Mouse (Mus musculus): ENCODE data around the gene Vps13a.
A peak's percentile ranks its signal among the peaks of the same experiment; 100 is the strongest.
"Not testable (repeated sequence)": the region's sequence is repeated elsewhere in the genome, so short reads cannot be mapped to it uniquely, and the experiment has no call there.

Gene Vps13a

GRCm38 (mm10) chr19:16757439-16757838 lies 23.3 kb downstream of the Vps13a start:
- DNase-seq, result not testable (repeated sequence)

GRCm38 (mm10) chr19:16755854-16756253 lies 24.9 kb downstream of the Vps13a start:
- DNase-seq, result no peak

- peak; percentile 75 for DNase-seq
These were observed 25.5 kb downstream of the Vps13a start for GRCm38 (mm10) chr19:16755226-16755625.

- DNase-seq, result no peak
These were observed 27.6 kb downstream of the Vps13a start for GRCm38 (mm10) chr19:16753151-16753550.

- DNase-seq, result no peak
These were observed 43.9 kb downstream of the Vps13a start for GRCm38 (mm10) chr19:16736854-16737253.

- DNase-seq, result peak; percentile 16
These were observed 52.0 kb downstream of the Vps13a start for GRCm38 (mm10) chr19:16728729-16729128.

- DNase-seq, result no peak
These were observed 65.5 kb downstream of the Vps13a start for GRCm38 (mm10) chr19:16715249-16715648.

GRCm38 (mm10) chr19:16701790-16702189 lies 78.9 kb downstream of the Vps13a start:
- no peak for DNase-seq

GRCm38 (mm10) chr19:16684922-16685321 lies 95.8 kb downstream of the Vps13a start:
- DNase-seq, result no peak

- DNase-seq, result no peak
These were observed 96.5 kb downstream of the Vps13a start for GRCm38 (mm10) chr19:16684210-16684609.

GRCm38 (mm10) chr19:16625610-16626395 lies 154.9 kb downstream of the Vps13a start:
- DNase-seq, result no peak

- DNase-seq, result no peak
These were observed 155.7 kb downstream of the Vps13a start for GRCm38 (mm10) chr19:16624994-16625393.

- no peak for DNase-seq
These were observed 157.6 kb downstream of the Vps13a start for GRCm38 (mm10) chr19:16623154-16623553.

- DNase-seq, result no peak
These were observed 173.1 kb downstream of the Vps13a start for GRCm38 (mm10) chr19:16607634-16608033.

GRCm38 (mm10) chr19:16602026-16602425 lies 178.7 kb downstream of the Vps13a start:
- DNase-seq, result no peak

GRCm38 (mm10) chr19:16599298-16599970 lies 181.3 kb downstream of the Vps13a start:
- DNase-seq, result peak; percentile 84

GRCm38 (mm10) chr19:16598653-16599297 lies 182.0 kb downstream of the Vps13a start:
- DNase-seq, result no peak

GRCm38 (mm10) chr19:16597216-16597615 lies 183.5 kb downstream of the Vps13a start:
- no peak for DNase-seq

- no peak for DNase-seq
These were observed 186.8 kb downstream of the Vps13a start for GRCm38 (mm10) chr19:16593975-16594317.

GRCm38 (mm10) chr19:16593256-16593974 lies 187.3 kb downstream of the Vps13a start:
- no peak for DNase-seq

GRCm38 (mm10) chr19:16585379-16585778 lies 195.4 kb downstream of the Vps13a start:
- peak; percentile 68 for DNase-seq

- DNase-seq, result no peak
These were observed 196.2 kb downstream of the Vps13a start for GRCm38 (mm10) chr19:16584546-16584945.

- DNase-seq, result no peak
These were observed 200.2 kb downstream of the Vps13a start for GRCm38 (mm10) chr19:16580501-16580900.

All from kidney, adult 9 months (tissue).